Mouse (Mus musculus) ES-E14 (cell line): ENCODE measurements around the gene Mael. TPM values are rescaled to one million over a fixed set of nuclear protein-coding genes. Genes with fewer than 3 reads are reported as not detected.

Experiments
- DNase-seq: peaks from one replicate; pipeline ENCODE4 v3.0.0-alpha.2; 2013; ENCODE audit warnings: low read depth, low spot score
- H3K27ac ChIP-seq: 2 replicates; pipeline ENCODE4 v1.5.1; 2012; ENCODE audit warnings: low read depth, mild to moderate bottlenecking, low read length, moderate library complexity, mixed read lengths; ENCODE audit not compliant: poor library complexity, insufficient read depth, severe bottlenecking
- H3K36me3 ChIP-seq: 2 replicates; pipeline ENCODE4 v1.6.1; 2012; ENCODE audit warnings: mild to moderate bottlenecking, low read length, moderate library complexity, mixed read lengths; ENCODE audit not compliant: control insufficient read depth, poor library complexity, insufficient read depth, severe bottlenecking
- H3K4me1 ChIP-seq, 2 experiments: fragments of 150-350 bp in 1 of 2; sonication (generic) in 1 of 2; 2 replicates each; pipeline ENCODE4 v1.6.1; 2012; ENCODE audit warnings: low read length in 2 of 2, mild to moderate bottlenecking in 1 of 2, mixed read lengths in 1 of 2; ENCODE audit not compliant: control insufficient read depth in 2 of 2, insufficient read depth in 2 of 2, poor library complexity in 1 of 2
- H3K4me3 ChIP-seq, 2 experiments: fragments of 150-350 bp in 1 of 2; sonication (generic) in 1 of 2; 2 replicates each; pipeline ENCODE4 v1.5.1; 2012; ENCODE audit warnings: low read length in 2 of 2, low read depth in 1 of 2, mild to moderate bottlenecking in 1 of 2, mixed read lengths in 1 of 2; ENCODE audit not compliant: insufficient read depth in 1 of 2, poor library complexity in 1 of 2, severe bottlenecking in 1 of 2
- H3K9ac ChIP-seq: 2 replicates; pipeline ENCODE4 v1.6.1; 2012; ENCODE audit warnings: low read depth, mild to moderate bottlenecking, low read length, mixed read lengths; ENCODE audit not compliant: poor library complexity, insufficient read depth, severe bottlenecking
- H3K9me3 ChIP-seq: fragments of 150-350 bp; sonication (generic); 2 replicates; pipeline ENCODE4 v1.6.1; 2012; ENCODE audit warnings: low read depth, mild to moderate bottlenecking, low read length; ENCODE audit not compliant: control insufficient read depth, insufficient read depth
- CHD2 ChIP-seq: IDR thresholded peaks from 2 replicates; pipeline ENCODE4 v1.6.1; 2014; ENCODE audit warnings: mild to moderate bottlenecking, low read depth, low read length, inconsistent platforms
- HCFC1 ChIP-seq: IDR thresholded peaks from 2 replicates; pipeline ENCODE4 v1.6.1; 2012; ENCODE audit warnings: low read length, inconsistent platforms, borderline replicate concordance; ENCODE audit not compliant: insufficient read depth
- MAFK ChIP-seq: IDR thresholded peaks from 2 replicates; pipeline ENCODE4 v1.6.1; 2014; ENCODE audit warnings: mild to moderate bottlenecking, low read depth, low read length, inconsistent platforms; ENCODE audit not compliant: insufficient read depth
- ZC3H11A ChIP-seq: IDR thresholded peaks from 2 replicates; pipeline ENCODE4 v1.6.1; 2012; ENCODE audit warnings: low read depth, mild to moderate bottlenecking, inconsistent platforms, low read length, borderline replicate concordance
- ZNF384 ChIP-seq: IDR thresholded peaks from 2 replicates; pipeline ENCODE4 v1.6.1; 2012; ENCODE audit warnings: low read depth, low read length, inconsistent platforms
- in situ Hi-C, 2 experiments: fragments of 600-800 bp; cut with MboI; formaldehyde crosslinking; loops; one replicate each; pipeline ENCODE4 v1.15.1; 2025; ENCODE audit warnings: low sequenced_read_pairs in 2 of 2, inconsistent platforms in 1 of 2; ENCODE audit not compliant: unreplicated experiment in 2 of 2
- total RNA-seq: library from RNA; depleted of rRNA; stranded (reverse); fragments of 300-350 nt; gene quantifications from 2 replicates; pipeline ENCODE4 v1.2.3, GENCODE M21; 2012

Mael gene
- total RNA-seq, 1 experiment, result 25.7 TPM

DNA sequence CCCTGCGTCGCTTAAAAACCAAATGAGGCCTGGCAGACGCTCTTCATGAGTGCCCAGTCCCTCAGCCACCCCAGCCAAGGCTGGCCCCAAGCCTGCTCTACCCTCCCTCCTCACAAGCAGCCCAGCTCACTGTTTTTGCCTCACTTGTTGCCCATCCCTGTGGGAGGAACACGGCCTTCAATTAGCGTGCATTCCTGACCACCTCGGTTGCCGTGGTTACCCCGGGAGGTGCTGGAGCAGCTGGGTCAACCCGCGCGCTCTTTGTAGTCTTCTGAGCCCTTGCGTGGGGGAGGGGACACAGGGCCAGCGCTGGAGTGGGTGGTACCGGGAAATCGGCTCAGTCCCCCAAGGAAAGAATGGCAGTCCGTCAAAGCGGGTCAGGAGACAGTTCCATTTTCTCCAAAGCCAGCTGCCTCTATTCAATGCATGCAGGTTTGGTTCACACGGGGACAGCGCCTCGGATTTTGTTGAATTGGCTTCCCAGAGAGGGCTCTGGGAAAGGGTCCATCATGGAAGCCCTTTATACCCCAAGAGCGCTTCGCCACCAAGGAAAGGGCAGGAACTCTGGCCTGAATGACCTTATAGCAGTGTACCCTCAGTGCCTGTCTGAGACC lies 44.2 kb upstream of the Mael start:
- no peak overlapping the region; the same call in 1 of the 2 replicates for H3K9ac ChIP-seq
- H3K27ac ChIP-seq, result no peak overlapping the region
- in situ Hi-C loops, result no loop called here
- peaks cover 0 to 6% of the 10 kb centered on the region in 2 experiments; a peak in 1 of 4 replicates for H3K4me1 ChIP-seq
- peak; percentile 86 for DNase-seq
- peak overlapping the region; percentile 21 to 23; a peak in 3 of 4 replicates for H3K4me3 ChIP-seq
- no peak for TF ChIP-seq ZNF384
- TF ChIP-seq ZC3H11A, result no peak
- no peak for TF ChIP-seq MAFK
- TF ChIP-seq CHD2, result no peak
- no peak for TF ChIP-seq HCFC1
- no peaks in the 10 kb centered on the region for H3K36me3 ChIP-seq
- H3K9me3 ChIP-seq, result no peaks in the 10 kb centered on the region

DNA sequence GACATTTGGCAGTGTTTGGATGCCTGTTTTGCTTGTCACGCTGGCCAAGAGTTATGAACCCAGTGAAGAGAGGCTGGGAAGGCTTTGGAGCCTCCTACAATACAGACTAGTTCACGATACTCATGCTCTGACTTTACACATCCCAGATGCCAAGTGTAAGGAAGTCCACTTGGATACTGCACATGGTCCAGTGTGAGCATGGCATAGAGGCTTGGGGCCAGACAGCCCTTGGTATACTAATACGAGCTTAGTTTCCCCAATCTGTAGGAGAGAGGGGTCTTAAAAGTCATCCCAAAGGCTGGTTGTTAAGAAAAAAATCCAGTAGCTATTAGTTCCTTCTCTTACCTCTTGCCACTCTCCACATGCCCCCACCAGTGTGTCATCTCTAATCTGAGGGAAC lies 43.3 kb upstream of the Mael start:
- Histone ChIP-seq H3K36me3 (no peaks in the 10 kb centered on the region), H3K9ac (no peak overlapping the region), H3K4me3 (no peak overlapping the region), H3K9me3 (no peaks in the 10 kb centered on the region), H3K4me1 (peaks cover 0 to 6% of the 10 kb centered on the region in 2 experiments; a peak in 1 of 4 replicates), H3K27ac (no peak overlapping the region)
- DNase-seq, result no peak
- in situ Hi-C loops, result no loop called here
- TF ChIP-seq MAFK (no peak), HCFC1 (no peak)

DNA sequence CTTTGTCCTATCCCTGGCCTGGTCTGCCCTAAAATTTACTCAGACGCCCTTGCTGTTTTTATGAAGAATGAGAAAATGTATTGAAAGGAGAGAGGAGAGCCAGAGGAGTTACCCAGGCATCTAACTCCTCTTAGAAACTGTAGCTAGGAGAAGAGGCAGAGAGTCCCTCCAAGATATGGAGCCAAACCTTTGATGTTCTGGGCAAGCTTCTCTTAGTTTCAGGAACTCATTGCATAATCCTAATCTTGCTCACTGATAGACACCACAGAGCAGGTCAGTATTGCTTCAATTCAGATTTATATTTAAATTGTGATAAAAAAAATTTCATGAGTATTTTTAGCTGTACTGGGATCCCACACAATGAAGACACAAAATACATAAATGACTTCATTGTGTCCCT lies 42.7 kb upstream of the Mael start:
- TF ChIP-seq CHD2, result no peak
- no peak for TF ChIP-seq MAFK
- TF ChIP-seq HCFC1, result no peak
- TF ChIP-seq ZNF384, result no peak
- no peak for TF ChIP-seq ZC3H11A
- H3K9me3 ChIP-seq, result no peaks in the 10 kb centered on the region
- no peaks in the 10 kb centered on the region for H3K36me3 ChIP-seq
- H3K4me3 ChIP-seq, result no peak overlapping the region
- peaks cover 0 to 6% of the 10 kb centered on the region in 2 experiments; a peak in 1 of 4 replicates for H3K4me1 ChIP-seq
- DNase-seq, result no peak
- in situ Hi-C loops, result no loop called here
- H3K9ac ChIP-seq, result no peak overlapping the region
- H3K27ac ChIP-seq, result no peak overlapping the region

DNA sequence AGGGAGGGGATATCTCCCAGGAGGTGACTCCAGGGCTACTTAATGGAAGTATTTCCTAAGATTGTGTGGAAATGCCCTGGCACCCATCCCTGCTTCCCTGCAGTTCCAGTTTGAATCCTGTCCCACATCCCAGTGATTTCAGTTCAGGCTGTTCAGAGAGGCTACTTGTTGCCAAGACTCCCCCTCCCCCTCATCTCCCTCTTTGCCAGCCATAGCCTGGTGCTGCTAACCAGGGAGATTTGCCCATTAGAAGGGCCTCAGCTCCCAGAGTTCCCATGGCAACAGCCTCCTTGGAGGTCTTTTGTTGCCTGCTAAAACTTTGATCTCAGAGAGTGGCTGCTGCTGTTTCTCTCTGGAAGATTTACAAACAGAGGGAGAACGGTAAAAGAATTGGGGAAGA lies 42.0 kb upstream of the Mael start:
- in situ Hi-C loops, result no loop called here
- H3K4me3 ChIP-seq, result no peak overlapping the region

More for the DNA sequence above, 42.0 kb upstream of the Mael start:
- no peak for DNase-seq
- H3K27ac ChIP-seq, result no peak overlapping the region
- H3K4me1 ChIP-seq, result peaks cover 0 to 6% of the 10 kb centered on the region in 2 experiments; a peak in 1 of 4 replicates
- TF ChIP-seq ZC3H11A (no peak), HCFC1 (no peak), MAFK (no peak), CHD2 (no peak), ZNF384 (no peak)
- H3K36me3 ChIP-seq, result no peaks in the 10 kb centered on the region
- H3K9me3 ChIP-seq, result no peaks in the 10 kb centered on the region
- H3K9ac ChIP-seq, result no peak overlapping the region
